Mouse (Mus musculus) bone marrow macrophage, adult 2 months (primary cell): ENCODE measurements at regions not wholly inside any gene's neighbourhood (a gene's known extent, or its start where the extent isn't known, plus 50 kb on each side); places are given as distances from the start of the nearest gene placed in this dataset.

ENCODE experiments used
- H3K27ac ChIP-seq: 2 replicates; pipeline ENCODE4 v1.5.1; 2012; ENCODE audit warnings: low read depth, low read length; ENCODE audit not compliant: insufficient read depth
- H3K4me1 ChIP-seq: 2 replicates; pipeline ENCODE4 v1.6.1; 2012; ENCODE audit warnings: low read length; ENCODE audit not compliant: control insufficient read depth, insufficient read depth
- H3K4me3 ChIP-seq: 2 replicates; pipeline ENCODE4 v1.5.1; 2012; ENCODE audit warnings: mild to moderate bottlenecking, low read length, moderate library complexity; ENCODE audit not compliant: insufficient read depth
- CTCF ChIP-seq: IDR thresholded peaks from 2 replicates; pipeline ENCODE4 v1.5.1; 2012; ENCODE audit warnings: low read depth, mild to moderate bottlenecking, low read length, moderate library complexity
- POLR2A ChIP-seq: IDR thresholded peaks from 2 replicates; pipeline ENCODE4 v1.6.1; 2012; ENCODE audit warnings: mild to moderate bottlenecking, low read depth, low read length, borderline replicate concordance

DNA sequence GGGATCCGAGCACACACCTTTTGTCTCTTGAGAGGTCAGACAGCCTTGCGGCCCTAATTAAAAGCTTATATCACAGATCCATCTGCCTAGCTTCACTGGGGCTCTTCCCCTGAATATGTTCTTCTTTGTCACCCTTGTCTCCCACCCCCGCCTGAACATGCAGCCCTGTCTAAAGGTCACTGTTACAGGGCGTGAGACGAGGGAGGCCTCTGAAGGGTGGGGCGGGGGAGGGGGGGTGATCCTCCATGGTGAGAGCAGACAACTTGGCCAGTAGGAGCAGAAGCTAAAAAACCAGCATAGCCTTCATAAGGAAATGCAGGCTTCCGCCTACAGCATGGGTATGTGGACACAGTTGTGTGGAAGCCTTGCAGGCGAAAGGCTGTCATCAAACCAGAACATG lies 646.0 kb upstream of the 3110018I06Rik start:
- Histone ChIP-seq H3K4me1 (no peaks in the 10 kb centered on the region), H3K4me3 (no peak overlapping the region), H3K27ac (no peak overlapping the region)
- TF ChIP-seq CTCF, result no peak
- no peak for TF ChIP-seq POLR2A

DNA sequence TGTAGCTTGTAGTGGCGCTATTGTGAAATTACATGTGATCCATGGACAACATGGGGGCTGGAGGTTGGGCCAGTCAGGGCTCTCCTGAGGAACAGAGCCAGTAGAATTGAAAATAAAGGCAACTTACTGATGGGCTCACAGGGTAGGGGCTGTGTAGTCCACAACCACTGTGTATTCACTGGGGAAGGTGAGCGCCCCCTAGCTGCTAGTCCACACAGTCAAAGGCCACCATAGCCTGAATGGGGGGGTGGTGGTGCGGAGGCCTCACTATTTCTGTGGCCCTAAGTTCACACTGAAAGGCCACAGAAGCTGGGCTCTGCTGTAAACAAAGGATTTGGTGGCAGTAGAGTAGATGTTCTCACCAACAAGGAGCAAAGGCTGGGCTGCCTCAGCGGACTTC lies 636.8 kb upstream of the 3110018I06Rik start:
- Histone ChIP-seq H3K27ac (no peak overlapping the region), H3K4me1 (no peaks in the 10 kb centered on the region), H3K4me3 (no peak overlapping the region)
- TF ChIP-seq CTCF (no peak), POLR2A (no peak)

DNA sequence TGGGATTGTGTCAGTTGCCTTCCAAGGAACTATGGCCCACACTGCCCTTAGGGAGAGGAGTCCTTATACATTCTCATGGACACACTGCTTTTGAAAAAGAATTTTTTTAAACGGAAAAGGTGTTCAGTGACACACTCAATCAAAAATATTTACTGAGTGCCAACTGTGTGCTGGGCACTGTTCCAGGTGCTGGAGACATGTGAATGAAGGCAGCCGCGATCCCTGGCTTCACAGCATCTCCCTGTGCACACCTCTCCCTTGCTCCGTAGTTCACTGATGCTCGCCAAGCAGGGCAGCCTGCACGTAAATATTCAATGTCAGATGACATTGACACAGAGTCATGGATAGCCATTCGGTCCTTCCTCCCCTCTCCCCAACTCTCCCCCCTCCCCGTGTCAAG lies 635.7 kb upstream of the 3110018I06Rik start:
- TF ChIP-seq CTCF (no peak), POLR2A (no peak)
- H3K27ac ChIP-seq, result no peak overlapping the region
- no peaks in the 10 kb centered on the region for H3K4me1 ChIP-seq
- H3K4me3 ChIP-seq, result no peak overlapping the region

DNA sequence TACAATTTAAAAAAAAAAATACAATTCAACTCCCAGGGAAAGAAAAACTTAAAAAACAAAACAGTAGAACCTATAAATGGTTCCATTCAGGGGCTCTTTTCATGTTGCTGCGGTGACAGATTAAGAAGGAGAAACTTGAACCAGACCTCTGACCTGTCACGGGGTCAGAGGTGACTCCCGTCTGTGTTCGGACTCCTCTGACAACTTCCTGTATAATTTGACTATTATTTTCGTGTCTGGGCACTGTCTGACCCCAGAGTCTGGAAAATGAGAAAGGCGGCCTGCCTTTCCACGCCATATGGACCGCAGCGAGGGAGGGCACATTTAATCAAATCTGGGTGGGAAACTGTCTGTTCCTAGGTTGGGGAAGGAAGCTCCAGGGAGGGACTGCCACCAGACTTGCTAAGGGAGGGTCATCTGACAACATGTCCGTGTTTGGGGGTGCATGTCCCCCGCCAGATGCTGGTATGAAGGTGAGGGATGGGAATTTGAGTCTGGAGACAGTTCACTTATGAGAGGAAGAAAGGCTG lies 634.7 kb upstream of the 3110018I06Rik start:
- TF ChIP-seq CTCF (no peak), POLR2A (no peak)
- H3K4me1 ChIP-seq, result no peaks in the 10 kb centered on the region
- no peak overlapping the region for H3K4me3 ChIP-seq
- no peak overlapping the region for H3K27ac ChIP-seq

DNA sequence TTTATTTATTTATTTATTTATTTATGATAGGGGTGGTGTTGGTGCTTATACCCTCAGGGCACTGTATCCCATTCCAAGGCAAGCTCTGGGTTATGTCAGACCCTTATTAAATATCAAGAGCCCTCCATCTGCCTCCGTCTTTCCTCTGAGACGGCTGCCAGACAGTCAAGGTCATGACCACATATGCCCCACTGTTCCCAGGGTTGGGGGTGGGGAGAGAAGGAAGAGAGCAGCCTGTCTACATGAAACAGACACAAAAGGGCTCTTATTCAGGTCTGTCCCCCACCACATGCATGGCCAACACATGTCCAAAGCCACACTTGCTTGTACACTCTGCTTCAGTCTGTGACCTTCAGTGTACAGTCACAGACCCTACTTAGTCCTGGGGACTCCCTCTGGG lies 632.9 kb upstream of the 3110018I06Rik start:
- Histone ChIP-seq H3K4me1 (no peaks in the 10 kb centered on the region), H3K4me3 (no peak overlapping the region), H3K27ac (no peak overlapping the region)
- TF ChIP-seq POLR2A, result no peak
- TF ChIP-seq CTCF, result no peak

DNA sequence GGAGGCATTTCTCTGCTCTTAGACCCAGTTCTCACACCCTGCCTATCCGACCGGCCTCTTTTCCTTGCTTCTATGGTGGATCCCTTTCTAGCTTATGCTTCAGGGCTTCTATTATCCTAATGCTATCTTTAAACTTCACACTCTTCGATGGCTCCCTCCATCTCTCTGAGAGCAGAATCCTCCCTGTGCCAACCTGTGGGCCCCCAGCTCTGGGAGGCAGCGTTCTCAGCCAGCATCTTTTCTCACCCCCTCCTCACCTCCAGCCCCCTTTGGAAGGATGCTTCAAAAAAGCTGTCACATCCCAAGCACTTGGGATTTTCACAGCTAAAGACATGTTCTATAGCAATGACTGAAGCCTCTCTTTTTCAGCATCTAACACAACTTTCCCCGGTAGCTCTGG lies 626.8 kb upstream of the 3110018I06Rik start:
- Histone ChIP-seq H3K4me1 (no peaks in the 10 kb centered on the region), H3K27ac (no peak overlapping the region), H3K4me3 (no peak overlapping the region)
- TF ChIP-seq CTCF (no peak), POLR2A (no peak)

DNA sequence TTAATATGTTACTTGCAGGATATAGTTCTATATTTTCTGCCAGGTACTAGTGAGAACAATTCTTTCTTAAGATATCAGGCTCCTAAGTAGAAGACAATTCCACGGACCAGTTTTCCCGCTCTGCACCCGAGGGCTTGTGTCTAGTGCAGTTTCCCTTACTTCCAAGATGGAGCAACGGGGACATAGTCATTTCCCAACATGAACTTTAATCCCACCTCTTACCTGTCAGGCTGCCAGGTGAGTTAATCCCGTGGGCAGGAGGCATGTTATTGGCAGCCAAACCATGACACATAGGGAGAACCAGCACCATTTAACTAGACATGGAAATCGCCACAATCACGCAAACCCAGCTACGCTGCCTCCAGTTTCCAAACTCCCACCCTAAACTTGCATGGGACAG lies 624.4 kb upstream of the 3110018I06Rik start:
- Histone ChIP-seq H3K27ac (no peak overlapping the region), H3K4me1 (no peaks in the 10 kb centered on the region), H3K4me3 (no peak overlapping the region)
- TF ChIP-seq POLR2A (no peak), CTCF (no peak)

DNA sequence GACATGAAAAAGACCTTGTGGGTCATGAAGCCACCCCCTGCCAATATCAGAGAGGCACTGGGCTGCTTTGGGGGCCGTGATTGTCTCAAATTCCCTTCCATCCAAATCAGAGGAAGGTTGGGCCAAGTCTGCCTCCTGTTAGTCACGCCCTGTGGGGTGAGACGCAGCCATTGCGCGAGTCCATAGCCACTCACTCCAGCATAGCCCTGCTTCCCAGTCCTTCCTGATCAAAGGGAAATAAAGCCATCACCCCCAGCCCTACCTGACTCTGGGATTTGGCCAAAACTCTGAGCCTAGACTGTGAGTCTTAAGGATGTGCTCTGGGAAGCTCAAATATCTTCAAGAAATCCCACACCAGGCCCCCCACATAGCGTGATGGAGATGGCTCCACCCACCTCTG lies 620.4 kb upstream of the 3110018I06Rik start:
- H3K4me3 ChIP-seq, result no peak overlapping the region
- TF ChIP-seq POLR2A, result no peak
- no peak for TF ChIP-seq CTCF
- no peak overlapping the region for H3K27ac ChIP-seq
- H3K4me1 ChIP-seq, result no peaks in the 10 kb centered on the region

DNA sequence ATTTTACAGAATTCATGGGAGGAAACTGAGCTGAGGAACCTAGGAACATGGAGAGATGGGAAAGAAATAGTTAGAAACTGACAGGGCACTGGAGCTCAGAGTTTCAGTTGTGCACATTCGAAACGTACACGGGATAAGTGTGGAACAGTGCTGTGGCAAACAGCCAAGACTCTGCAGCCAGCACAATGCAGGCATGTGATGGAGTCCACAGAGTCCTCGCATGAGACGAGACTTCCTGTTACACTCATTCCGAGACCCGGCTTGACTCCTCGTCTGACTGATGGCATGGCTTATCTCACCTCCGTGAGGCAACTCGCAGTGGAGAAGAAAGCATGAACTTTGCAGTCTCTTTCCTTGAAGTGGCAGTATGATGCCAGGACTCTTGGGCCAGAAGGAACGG lies 617.0 kb upstream of the 3110018I06Rik start:
- TF ChIP-seq CTCF (no peak), POLR2A (no peak)
- H3K4me3 ChIP-seq, result no peak overlapping the region
- no peak overlapping the region for H3K27ac ChIP-seq
- H3K4me1 ChIP-seq, result no peaks in the 10 kb centered on the region

DNA sequence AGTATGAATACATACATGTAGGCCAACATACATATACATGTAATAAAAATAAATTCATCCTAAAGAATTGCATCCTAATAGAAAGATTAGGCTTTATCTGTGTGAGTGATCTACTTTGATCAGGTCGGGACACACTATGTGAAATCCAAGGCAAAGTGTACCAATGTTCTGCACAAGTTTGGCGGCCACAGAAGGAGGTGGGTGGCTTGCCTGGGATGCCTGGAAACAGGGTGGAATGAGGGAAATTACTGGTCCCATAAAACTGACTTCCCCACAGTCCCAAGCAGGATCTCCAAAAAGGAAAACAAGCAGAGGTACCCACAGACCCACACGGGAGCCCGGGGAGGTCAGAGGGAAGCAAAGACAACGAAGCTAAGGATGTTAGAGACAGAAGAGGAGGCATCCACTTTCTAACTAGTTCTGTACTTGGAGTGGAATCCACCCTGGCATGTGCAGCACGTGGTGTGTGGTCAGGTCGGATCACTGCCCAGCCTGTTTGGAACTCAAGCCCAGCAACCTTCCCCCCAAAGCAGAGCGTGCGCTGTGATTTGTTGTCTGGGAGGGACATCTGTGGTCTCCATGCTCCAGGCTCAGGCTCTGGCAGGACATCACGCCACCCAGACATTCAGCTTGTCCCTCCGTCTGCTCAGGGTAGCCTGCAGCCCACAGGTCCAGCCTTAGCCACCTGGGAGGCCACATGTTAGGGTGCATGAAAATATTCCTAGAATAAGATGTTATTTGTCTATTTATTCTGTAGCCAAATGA lies 615.3 kb upstream of the 3110018I06Rik start:
- TF ChIP-seq POLR2A, result no peak
- no peak for TF ChIP-seq CTCF
- Histone ChIP-seq H3K4me1 (no peaks in the 10 kb centered on the region), H3K4me3 (no peak overlapping the region), H3K27ac (no peak overlapping the region)

DNA sequence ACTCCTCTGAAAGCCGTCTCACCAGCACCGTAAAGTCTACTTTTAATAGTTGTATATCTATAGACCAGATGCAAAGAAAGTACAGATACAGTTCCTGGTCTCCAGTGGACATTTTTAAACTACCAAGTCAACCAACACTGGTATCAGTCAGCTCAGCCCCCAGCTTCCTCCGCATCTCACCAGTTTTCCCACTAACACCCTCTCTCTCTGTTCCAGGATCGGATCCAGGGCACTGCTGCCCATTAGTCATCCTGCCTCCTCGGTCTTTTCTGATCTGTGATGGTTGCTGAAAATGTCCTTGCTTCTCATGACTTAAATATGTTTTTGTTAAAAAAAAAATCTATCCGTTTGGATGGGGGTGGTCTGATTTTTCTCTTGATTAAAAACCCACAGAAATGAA lies 598.1 kb upstream of the 3110018I06Rik start:
- H3K4me1 ChIP-seq, result no peaks in the 10 kb centered on the region

More for the DNA sequence above, 598.1 kb upstream of the 3110018I06Rik start:
- Histone ChIP-seq H3K27ac (no peak overlapping the region), H3K4me3 (no peak overlapping the region)
- TF ChIP-seq POLR2A (no peak), CTCF (no peak)
